Mouse (Mus musculus): ENCODE results near the gene Grid1. TPM values are rescaled to one million over a fixed set of nuclear protein-coding genes. Genes with fewer than 3 reads are reported as not detected.

Grid1 gene
- polyA plus RNA-seq, 1 experiment from 2014 or later, result 1.1 TPM

DNA sequence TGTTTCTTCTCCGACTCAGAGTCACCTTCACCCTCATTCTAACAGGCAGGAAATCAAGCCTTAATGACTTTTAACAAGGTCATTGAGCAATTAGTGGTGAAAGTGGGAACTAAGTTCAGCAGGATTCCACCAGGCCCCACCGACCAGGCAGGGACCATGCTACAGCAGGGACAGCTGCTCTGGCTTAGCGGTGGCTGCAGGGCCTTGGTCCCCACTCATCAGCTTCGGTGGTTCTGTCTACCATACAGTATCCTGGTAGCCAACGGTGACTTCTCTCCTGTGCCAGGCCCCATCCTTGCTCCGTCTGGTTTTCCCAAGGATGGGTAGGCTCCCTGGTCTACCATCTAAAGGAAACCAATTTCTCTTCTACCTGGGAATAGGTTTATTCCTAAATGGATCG lies 318.2 kb downstream of the Grid1 start:
- Histone ChIP-seq H3K9ac (ENCODE audit: low read length) (no peak overlapping the region), H3K4me1 (ENCODE audit: control insufficient read depth, insufficient read depth, low read length) (no peaks in the 10 kb centered on the region), H3K4me2 (ENCODE audit: low read length) (no peak overlapping the region), H3K4me3 (ENCODE audit: low read depth, low read length) (no peak overlapping the region), H3K36me3 (ENCODE audit: control insufficient read depth, insufficient read depth, low read length) (no peaks in the 10 kb centered on the region), H3K27ac (ENCODE audit: low read depth, low read length) (no peak overlapping the region), H3K9me3 (replicated peaks; ENCODE audit: control insufficient read depth, low read length) (no peaks in the 10 kb centered on the region), H3K27me3 (replicated peaks; ENCODE audit: control insufficient read depth, insufficient read depth, low read length) (no peaks in the 10 kb centered on the region)
- ATAC-seq (no peak), DNase-seq (ENCODE audit: low spot score) (no peak)
- WGBS, result 77% methylated on average over 7 of the region's 7 CpGs

DNA sequence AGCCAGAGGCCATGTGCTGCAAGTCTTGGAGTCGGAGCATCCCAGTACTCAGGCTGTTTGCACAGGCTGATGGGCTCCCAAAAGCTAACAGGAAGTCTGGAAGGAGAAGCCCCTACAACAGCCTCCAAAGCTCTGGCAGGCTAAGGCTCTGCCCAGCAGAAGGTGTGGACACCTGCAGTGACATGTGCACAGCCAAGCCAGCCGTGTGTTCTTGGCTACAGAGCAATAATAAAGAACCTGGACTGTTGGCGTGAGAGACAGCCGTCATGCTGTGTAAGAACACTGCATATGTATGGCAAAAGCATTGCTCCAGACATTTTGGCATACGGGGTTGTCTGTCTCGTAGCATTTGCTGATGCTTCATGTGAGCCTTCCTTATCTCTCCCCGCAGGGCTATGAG lies 319.9 kb downstream of the Grid1 start:
- Histone ChIP-seq H3K4me1 (ENCODE audit: control insufficient read depth, insufficient read depth, low read length) (no peaks in the 10 kb centered on the region), H3K27me3 (replicated peaks; ENCODE audit: control insufficient read depth, insufficient read depth, low read length) (no peaks in the 10 kb centered on the region), H3K9me3 (replicated peaks; ENCODE audit: control insufficient read depth, low read length) (no peaks in the 10 kb centered on the region), H3K4me2 (ENCODE audit: low read length) (no peak overlapping the region), H3K4me3 (ENCODE audit: low read depth, low read length) (no peak overlapping the region), H3K36me3 (ENCODE audit: control insufficient read depth, insufficient read depth, low read length) (no peaks in the 10 kb centered on the region), H3K9ac (ENCODE audit: low read length) (no peak overlapping the region), H3K27ac (ENCODE audit: low read depth, low read length) (no peak overlapping the region)
- DNase-seq (ENCODE audit: low spot score) (peak; percentile 43), ATAC-seq (peak; percentile 76; the same call in 1 of the 2 replicates)
- WGBS, result 68% methylated on average over 7 of the region's 7 CpGs

DNA sequence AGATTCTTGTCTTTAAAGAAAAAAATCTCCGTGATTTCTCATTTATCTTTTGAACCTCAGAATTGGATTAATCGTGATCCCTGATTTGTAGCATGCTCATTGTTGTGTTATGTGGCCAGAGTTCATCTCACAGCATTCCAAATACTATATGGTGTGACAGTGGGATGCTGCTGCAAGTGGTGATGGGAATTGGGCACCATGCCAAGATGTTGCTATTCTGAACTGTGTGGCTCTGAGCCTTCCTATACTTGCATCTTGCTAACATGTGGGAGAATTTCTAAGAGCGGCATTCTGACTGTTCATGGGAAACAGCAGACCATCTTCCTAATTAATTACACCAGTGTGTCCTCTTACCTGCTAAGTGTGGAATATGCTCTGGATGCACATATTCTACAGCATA lies 332.5 kb downstream of the Grid1 start:
- Histone ChIP-seq H3K4me1 (ENCODE audit: control insufficient read depth, insufficient read depth, low read length) (no peaks in the 10 kb centered on the region), H3K36me3 (ENCODE audit: control insufficient read depth, insufficient read depth, low read length) (no peaks in the 10 kb centered on the region), H3K4me3 (ENCODE audit: low read depth, low read length) (no peak overlapping the region), H3K9ac (ENCODE audit: low read length) (no peak overlapping the region), H3K27me3 (replicated peaks; ENCODE audit: control insufficient read depth, insufficient read depth, low read length) (no peaks in the 10 kb centered on the region), H3K27ac (ENCODE audit: low read depth, low read length) (no peak overlapping the region), H3K9me3 (replicated peaks; ENCODE audit: control insufficient read depth, low read length) (no peaks in the 10 kb centered on the region), H3K4me2 (ENCODE audit: low read length) (no peak overlapping the region)
- ATAC-seq, result 0 out of 2 replicates have a peak, but pooled peaks have one; percentile 37
- DNase-seq (ENCODE audit: low spot score), result peak; percentile 58
- 73% methylated on average over 3 of the region's 3 CpGs for WGBS

DNA sequence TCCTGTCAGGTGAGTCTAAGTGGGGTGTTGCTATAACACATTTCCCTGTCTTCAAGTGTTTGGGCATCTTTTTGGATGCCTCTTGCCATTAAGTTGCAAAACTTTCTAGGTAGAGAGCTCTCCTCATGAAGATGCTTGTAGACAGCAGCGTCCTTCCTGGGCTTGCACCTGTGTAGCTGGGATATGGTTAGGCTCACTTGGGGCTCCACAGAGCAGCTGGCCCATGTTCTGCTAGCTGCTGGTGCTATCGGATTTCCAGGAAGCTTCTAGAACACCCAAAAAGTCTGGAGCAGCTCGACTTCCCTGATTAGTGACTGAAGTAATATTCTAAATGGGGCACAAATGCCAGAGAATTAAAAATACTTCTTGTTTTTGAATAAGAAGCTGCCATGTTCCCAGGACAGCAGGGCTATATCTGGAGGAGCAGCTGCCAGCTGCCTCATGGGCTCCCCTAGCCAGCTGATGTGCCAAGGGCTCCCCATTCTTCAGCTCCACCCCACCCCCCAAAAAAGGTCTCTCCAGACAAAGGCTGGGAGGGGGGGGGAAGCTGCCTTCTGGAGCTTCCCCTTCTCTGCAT lies 333.9 kb downstream of the Grid1 start:
- H3K4me3 ChIP-seq (ENCODE audit: low read depth, low read length), result no peak overlapping the region
- H3K4me2 ChIP-seq (ENCODE audit: low read length), result no peak overlapping the region
- H3K27me3 ChIP-seq (replicated peaks; ENCODE audit: control insufficient read depth, insufficient read depth, low read length), result no peaks in the 10 kb centered on the region
- no peaks in the 10 kb centered on the region for H3K9me3 ChIP-seq (replicated peaks; ENCODE audit: control insufficient read depth, low read length)
- 64% methylated on average over 3 of the region's 3 CpGs for WGBS
- DNase-seq (ENCODE audit: low spot score) (no peak), ATAC-seq (no peak)
- H3K9ac ChIP-seq (ENCODE audit: low read length), result no peak overlapping the region
- no peaks in the 10 kb centered on the region for H3K4me1 ChIP-seq (ENCODE audit: control insufficient read depth, insufficient read depth, low read length)
- no peaks in the 10 kb centered on the region for H3K36me3 ChIP-seq (ENCODE audit: control insufficient read depth, insufficient read depth, low read length)
- H3K27ac ChIP-seq (ENCODE audit: low read depth, low read length), result no peak overlapping the region

DNA sequence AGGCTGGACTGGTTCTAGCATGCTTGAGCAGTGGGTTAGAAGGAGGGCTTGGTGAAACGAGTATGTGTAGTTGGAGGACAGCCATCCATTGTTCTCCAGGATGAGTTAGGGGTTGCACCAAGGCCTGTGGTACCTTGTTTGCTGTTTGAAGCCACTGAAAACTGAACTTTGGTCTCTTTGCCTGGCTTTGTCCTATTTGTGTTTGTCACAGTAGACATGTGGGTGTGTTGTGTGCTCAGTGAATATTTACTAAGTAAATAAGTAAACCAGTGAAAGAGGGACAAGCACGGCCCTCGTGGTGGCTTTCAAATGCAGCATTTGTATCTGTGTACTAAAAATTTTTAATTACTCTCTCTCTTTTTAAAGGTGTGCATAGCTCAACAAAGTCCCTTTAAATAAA lies 334.5 kb downstream of the Grid1 start:
- H3K36me3 ChIP-seq (ENCODE audit: control insufficient read depth, insufficient read depth, low read length), result no peaks in the 10 kb centered on the region
- H3K9ac ChIP-seq (ENCODE audit: low read length), result no peak overlapping the region
- H3K9me3 ChIP-seq (replicated peaks; ENCODE audit: control insufficient read depth, low read length), result no peaks in the 10 kb centered on the region
- 46% methylated on average over 3 of the region's 3 CpGs for WGBS
- ATAC-seq, result no peak
- H3K4me3 ChIP-seq (ENCODE audit: low read depth, low read length), result no peak overlapping the region
- H3K27ac ChIP-seq (ENCODE audit: low read depth, low read length), result no peak overlapping the region
- no peaks in the 10 kb centered on the region for H3K4me1 ChIP-seq (ENCODE audit: control insufficient read depth, insufficient read depth, low read length)
- H3K27me3 ChIP-seq (replicated peaks; ENCODE audit: control insufficient read depth, insufficient read depth, low read length), result no peaks in the 10 kb centered on the region
- DNase-seq (ENCODE audit: low spot score), result no peak
- H3K4me2 ChIP-seq (ENCODE audit: low read length), result no peak overlapping the region

DNA sequence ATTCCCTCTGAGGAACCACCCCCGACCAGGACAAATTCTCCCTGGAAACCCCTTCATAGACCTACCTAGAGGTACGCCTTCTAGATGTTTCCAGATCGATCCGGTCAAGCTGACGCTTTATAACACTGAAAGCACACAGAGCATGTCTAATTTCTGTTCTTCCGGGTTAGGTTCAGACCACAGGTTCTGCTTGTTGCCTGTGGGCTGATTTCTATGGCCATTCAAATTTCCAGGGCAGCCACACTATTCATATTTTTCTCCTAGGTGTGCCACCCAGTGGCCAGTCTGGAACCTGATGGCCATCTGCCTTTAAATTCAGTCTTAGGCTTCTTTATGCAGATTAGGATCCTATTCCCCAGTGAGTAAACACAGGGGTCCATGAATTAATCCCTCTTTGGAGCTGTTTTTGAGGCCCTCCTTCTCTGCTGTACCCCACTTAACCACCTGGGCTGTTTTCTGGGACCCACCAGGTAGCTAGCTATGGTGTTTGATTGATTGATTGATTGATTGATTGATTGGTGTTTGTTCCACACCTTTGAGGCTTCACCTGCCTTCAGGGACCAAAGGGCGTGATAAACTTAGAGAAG lies 337.3 kb downstream of the Grid1 start:
- Histone ChIP-seq H3K9me3 (replicated peaks; ENCODE audit: control insufficient read depth, low read length) (no peaks in the 10 kb centered on the region), H3K4me1 (ENCODE audit: control insufficient read depth, insufficient read depth, low read length) (no peaks in the 10 kb centered on the region), H3K27me3 (replicated peaks; ENCODE audit: control insufficient read depth, insufficient read depth, low read length) (no peaks in the 10 kb centered on the region), H3K4me3 (ENCODE audit: low read depth, low read length) (no peak overlapping the region), H3K27ac (ENCODE audit: low read depth, low read length) (no peak overlapping the region), H3K9ac (ENCODE audit: low read length) (no peak overlapping the region), H3K4me2 (ENCODE audit: low read length) (no peak overlapping the region), H3K36me3 (ENCODE audit: control insufficient read depth, insufficient read depth, low read length) (no peaks in the 10 kb centered on the region)
- peak; percentile 52 for DNase-seq (ENCODE audit: low spot score)
- ATAC-seq, result 0 out of 2 replicates have a peak, but pooled peaks have one; percentile 34
- WGBS, result 81% methylated on average over 7 of the region's 7 CpGs

DNA sequence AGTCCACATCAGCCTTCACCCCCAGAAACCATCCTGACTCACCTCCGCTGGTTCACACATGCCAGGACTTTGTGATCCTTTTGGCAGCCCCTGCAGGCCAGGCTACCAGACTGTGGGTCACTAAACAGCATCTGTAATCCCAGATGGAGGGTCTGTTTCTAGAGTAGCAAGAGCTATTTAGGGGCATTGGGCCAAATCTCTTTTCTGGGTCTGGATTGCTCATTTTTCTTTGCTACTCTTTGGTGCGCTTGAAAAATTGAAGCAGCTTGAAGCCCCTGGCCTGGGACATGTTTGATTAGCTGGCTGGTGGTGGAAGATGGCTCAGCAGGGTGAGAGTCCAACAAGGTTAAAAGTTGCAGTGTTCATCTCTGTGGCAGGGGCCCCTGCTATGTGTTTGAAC lies 339.4 kb downstream of the Grid1 start:
- Histone ChIP-seq H3K36me3 (ENCODE audit: control insufficient read depth, insufficient read depth, low read length) (no peaks in the 10 kb centered on the region), H3K4me2 (ENCODE audit: low read length) (no peak overlapping the region), H3K9ac (ENCODE audit: low read length) (no peak overlapping the region), H3K27me3 (replicated peaks; ENCODE audit: control insufficient read depth, insufficient read depth, low read length) (no peaks in the 10 kb centered on the region), H3K4me1 (ENCODE audit: control insufficient read depth, insufficient read depth, low read length) (no peaks in the 10 kb centered on the region), H3K27ac (ENCODE audit: low read depth, low read length) (no peak overlapping the region), H3K9me3 (replicated peaks; ENCODE audit: control insufficient read depth, low read length) (no peaks in the 10 kb centered on the region), H3K4me3 (ENCODE audit: low read depth, low read length) (no peak overlapping the region)
- DNase-seq (ENCODE audit: low spot score), result no peak
- WGBS, result 86% methylated on average over 2 of the region's 2 CpGs
- no peak for ATAC-seq

DNA sequence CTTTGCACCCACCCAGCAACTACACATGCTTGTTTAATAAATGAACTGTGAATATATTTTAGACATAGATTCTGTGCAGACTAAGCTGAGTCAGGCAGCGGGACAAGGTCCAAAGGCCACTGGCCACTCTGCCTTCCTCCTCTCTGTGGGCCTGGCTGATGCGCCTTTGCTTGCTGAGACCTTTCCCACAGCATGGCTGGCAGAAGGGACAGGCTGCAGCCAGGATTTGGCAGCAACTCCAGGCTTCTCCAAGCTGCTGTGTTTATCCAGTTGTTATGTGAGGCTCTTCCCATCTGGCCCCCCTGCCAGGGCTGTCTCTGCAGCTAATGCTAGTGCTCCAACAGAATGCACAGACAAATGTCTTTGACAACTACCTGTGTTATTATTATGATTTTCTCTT lies 347.5 kb downstream of the Grid1 start:
- Histone ChIP-seq H3K27me3 (replicated peaks; ENCODE audit: control insufficient read depth, insufficient read depth, low read length) (no peaks in the 10 kb centered on the region), H3K4me1 (ENCODE audit: control insufficient read depth, insufficient read depth, low read length) (no peaks in the 10 kb centered on the region), H3K4me2 (ENCODE audit: low read length) (no peak overlapping the region), H3K27ac (ENCODE audit: low read depth, low read length) (no peak overlapping the region), H3K9me3 (replicated peaks; ENCODE audit: control insufficient read depth, low read length) (no peaks in the 10 kb centered on the region), H3K36me3 (ENCODE audit: control insufficient read depth, insufficient read depth, low read length) (no peaks in the 10 kb centered on the region), H3K9ac (ENCODE audit: low read length) (no peak overlapping the region), H3K4me3 (ENCODE audit: low read depth, low read length) (no peak overlapping the region)
- ATAC-seq (no peak), DNase-seq (ENCODE audit: low spot score) (peak; percentile 9)
- 80% methylated on average over 2 of the region's 2 CpGs for WGBS

DNA sequence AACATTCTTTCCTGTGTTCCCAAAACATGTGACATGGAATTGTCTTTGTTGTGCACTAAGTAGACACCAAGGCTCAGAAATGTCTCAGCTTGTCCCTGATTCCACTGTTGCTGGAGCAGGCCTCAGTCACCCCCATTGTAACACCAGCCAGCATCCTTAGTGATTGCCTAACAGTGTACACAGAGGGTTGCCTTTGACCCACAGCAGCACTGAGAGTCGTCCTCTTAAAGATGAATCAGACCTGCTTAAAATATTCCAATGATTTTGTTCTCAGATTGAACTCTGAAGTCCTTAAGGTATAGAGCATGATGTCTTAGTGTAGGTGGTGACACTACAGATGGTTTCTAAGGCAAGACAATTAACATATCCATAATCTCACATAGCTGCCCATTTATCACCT lies 354.0 kb downstream of the Grid1 start:
- H3K27me3 ChIP-seq (replicated peaks; ENCODE audit: control insufficient read depth, insufficient read depth, low read length), result no peaks in the 10 kb centered on the region
- H3K4me3 ChIP-seq (ENCODE audit: low read depth, low read length), result no peak overlapping the region
- no peaks in the 10 kb centered on the region for H3K4me1 ChIP-seq (ENCODE audit: control insufficient read depth, insufficient read depth, low read length)
- DNase-seq (ENCODE audit: low spot score) (no peak), ATAC-seq (no peak)
- no peaks in the 10 kb centered on the region for H3K9me3 ChIP-seq (replicated peaks; ENCODE audit: control insufficient read depth, low read length)
- H3K9ac ChIP-seq (ENCODE audit: low read length), result no peak overlapping the region
- no peak overlapping the region for H3K4me2 ChIP-seq (ENCODE audit: low read length)
- H3K36me3 ChIP-seq (ENCODE audit: control insufficient read depth, insufficient read depth, low read length), result no peaks in the 10 kb centered on the region
- H3K27ac ChIP-seq (ENCODE audit: low read depth, low read length), result no peak overlapping the region
- WGBS, result 79% methylated on average over 1 of the region's 1 CpGs

Measured in forebrain, embryonic 14.5 days (tissue).